Mouse (Mus musculus): ENCODE data around the gene Ptpra.
"Not testable (repeated sequence)": the region's sequence is repeated elsewhere in the genome, so short reads cannot be mapped to it uniquely, and the experiment has no call there.

Ptpra gene

DNA sequence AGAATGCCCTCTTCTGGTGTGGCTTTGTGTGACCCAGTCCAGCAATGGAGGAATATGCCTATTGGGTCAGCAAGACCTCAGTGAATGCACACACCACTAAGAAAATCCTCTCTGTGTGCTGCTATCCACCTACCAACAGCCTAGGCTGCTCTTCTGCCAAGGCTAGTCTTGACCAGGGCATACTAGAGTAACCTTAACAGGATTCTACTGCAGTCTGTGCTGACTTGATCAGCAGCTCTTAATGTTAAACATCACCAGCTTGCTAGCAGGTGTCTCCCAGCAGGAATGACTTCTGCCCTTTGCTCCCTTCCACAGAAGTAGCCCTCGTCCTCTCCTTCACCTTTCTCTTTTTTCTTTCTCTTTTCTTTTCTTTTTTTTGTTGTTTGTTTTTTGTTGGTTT lies 106.2 kb downstream of the Ptpra start:
- in situ Hi-C loops (cut with MboI, MseI): loop anchor here (5.0 kb wide), 1 partner anchor 104 kb away; the partner anchor contains the start of gene Ptpra

DNA sequence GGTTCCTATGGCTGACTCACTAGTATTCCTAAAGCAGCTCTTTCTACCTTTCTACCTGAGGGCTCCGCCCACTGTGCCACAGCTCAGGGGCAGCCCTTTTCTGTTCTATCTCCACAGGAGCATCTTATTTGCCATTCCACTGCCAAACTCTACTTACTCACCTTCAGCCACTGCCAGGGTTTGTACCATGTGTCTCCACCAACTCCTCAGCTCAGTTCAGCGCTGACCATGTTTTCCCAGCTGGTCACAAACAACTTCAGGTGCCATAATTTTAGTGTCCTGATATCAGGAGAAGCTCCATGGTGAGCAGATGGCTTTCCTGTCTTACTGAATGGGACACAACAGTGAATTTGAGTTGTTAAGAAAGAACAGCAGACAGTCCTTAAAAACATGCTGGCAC lies 107.4 kb downstream of the Ptpra start:
- in situ Hi-C loops (cut with MboI, MseI): loop anchor here (5.0 kb wide), 1 partner anchor 105 kb away; the partner anchor contains the start of gene Ptpra

DNA sequence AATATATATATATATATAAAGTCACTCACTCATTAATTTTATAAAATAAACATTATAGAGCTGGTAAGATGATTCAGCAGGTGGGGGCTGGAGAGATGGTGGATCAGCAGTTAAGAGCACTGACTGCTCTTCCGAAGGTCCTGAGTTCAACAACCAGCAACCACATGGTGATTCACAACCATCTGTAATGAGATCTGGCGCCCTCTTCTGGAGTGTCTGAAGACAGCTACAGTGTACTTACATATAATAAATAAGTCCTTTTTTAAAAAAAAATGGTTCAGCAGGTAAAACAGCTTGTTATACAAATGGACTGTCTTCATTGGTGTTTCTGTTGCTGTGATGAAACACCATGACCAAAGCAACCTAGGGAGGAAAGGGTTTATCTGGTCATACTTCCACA lies 107.9 kb downstream of the Ptpra start:
- in situ Hi-C loops (cut with MboI, MseI): loop anchor here (5.0 kb wide), 1 partner anchor 106 kb away; the partner anchor contains the start of gene Ptpra

DNA sequence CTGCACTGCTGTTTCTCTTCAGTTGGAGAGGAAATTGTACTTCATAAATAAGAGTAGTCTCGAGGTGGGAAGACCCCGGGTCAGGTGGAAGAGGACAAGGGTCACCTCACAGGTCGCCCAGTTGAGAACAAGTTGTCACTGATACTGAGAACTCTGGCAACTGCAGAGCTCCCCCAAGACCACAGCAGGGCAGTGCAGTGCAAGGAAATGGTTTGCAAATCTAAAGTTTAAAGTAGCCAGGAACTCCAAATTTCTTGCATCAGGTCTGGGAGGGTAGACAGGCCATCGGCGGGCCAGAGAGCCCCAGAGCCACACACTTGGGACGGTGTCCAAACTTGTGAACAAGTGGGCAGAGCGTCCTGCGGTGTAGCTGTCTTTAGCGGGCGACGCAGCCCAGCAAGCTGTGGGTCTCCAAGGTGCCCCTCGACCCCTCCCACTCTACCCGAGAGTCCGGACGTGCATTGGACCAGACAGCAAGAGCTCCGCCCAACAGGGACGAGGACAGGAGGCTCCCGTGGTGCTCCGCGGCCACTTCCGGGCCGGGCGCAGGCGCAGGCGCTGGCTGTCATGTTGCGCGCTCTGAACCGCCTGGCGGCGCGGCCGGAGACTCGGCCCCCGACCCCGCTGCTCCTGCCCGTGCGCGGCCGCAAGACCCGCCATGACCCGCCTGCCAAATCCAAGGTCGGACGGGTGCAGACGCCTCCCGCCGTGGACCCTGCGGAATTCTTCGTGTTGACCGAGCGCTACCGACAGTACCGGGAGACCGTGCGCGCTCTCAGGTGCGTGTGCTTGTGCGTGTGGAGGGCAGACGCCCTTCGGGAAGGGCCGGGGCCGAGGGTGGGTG lies 113.4 kb downstream of the Ptpra start, which contains the start of gene Mrps26:
Gene Mrps26, plus strand, starts transcription at position 531 of the 844 bp plus-strand sequence.
- in situ Hi-C loops (cut with MboI, MseI): no loop called here

DNA sequence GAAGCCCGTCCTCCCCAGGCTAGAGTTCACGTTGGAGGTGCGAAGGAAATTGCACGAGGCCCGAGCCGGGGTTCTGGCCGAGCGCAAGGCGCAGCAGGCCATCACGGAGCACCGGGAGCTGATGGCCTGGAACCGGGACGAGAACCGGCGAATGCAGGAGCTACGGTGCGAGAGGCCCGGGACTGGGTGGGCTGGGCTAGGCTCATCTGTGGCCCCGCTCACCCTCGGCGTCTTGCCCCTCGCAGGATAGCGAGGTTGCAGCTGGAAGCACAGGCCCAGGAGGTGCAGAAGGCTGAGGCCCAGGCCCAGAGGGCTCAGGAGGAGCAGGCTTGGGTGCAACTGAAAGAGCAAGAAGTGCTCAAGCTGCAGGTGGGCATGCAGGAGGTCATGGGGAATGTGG lies 114.0 kb downstream of the Ptpra start:
- in situ Hi-C loops (cut with MboI, MseI): no loop called here

DNA sequence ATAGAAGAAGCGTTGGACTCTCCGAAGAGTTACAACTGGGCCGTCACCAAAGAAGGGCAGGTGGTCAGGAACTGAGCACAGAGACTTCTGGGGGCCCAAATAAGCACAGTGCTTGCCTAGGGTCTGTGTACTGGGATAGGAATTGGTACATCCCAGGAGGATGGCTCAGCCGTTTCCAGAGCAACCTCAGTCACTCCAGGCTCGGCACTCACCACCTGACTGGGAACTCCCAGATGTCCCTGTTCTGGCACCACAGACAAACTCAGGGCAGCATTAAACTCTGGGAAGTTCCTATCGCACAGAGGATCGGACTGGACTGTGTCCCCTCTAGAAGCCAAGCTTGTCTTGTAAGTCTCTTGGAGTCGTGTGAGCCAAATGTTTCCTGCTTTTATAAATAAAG lies 114.9 kb downstream of the Ptpra start:
- in situ Hi-C loops (cut with MboI, MseI): no loop called here

DNA sequence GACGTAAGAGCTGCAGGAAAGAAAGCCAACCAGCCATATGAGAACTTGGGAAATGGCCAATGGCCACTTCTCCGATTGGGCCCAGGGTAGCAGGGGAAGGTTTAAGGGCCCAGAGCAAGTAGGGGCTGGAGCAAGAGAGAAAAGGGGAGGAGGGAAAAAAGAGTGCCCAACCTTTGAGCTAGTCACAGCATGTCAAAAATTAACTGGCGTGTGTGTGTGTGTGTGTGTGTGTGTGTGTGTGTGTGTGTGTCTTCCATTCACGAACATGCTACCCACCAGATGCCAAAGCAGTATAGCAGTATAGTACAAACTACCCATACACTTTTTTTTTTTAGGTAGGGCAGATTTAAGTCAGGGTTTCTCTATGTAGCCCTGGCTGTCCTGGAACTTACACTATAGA lies 118.8 kb downstream of the Ptpra start:
- in situ Hi-C loops (cut with MboI, MseI): no loop called here

DNA sequence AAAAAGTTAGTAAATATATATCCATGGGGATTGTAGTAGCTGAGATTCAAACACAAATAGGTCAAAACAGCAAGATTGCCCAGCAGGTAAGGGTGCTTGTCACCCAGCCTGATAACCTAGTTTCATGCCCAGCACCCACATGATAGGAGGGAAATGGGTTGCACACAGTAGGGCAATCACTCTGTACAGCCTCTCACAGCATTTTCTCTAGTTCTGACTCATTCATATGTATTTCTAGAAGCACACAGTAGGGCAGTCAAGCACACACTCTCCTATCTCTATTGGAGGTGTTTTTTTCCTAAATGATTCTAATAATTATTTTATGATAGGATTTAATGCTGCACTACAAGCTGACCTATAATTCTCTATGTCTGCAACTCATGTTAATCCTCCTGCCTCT lies 119.8 kb downstream of the Ptpra start:
- in situ Hi-C loops (cut with MboI, MseI): no loop called here

DNA sequence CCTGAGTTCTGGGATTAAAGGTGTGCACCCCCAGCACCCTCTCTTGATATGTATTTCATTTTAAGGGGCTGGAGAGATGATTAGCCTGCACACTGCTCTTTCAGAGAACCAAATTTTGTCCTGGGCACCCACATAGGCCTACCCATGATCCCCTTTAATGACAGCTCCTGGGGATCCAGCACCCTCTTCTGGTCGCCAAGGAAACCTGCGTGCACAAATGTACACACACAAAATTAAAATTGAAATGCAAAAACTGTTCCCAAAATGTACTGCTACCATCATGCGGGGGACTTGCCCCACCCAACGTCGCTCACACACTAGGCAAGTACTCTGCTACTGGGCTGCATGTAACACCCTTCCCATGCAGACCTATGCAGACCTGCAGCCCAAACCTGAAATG lies 124.9 kb downstream of the Ptpra start:
- in situ Hi-C loops (cut with MboI, MseI): no loop called here

DNA sequence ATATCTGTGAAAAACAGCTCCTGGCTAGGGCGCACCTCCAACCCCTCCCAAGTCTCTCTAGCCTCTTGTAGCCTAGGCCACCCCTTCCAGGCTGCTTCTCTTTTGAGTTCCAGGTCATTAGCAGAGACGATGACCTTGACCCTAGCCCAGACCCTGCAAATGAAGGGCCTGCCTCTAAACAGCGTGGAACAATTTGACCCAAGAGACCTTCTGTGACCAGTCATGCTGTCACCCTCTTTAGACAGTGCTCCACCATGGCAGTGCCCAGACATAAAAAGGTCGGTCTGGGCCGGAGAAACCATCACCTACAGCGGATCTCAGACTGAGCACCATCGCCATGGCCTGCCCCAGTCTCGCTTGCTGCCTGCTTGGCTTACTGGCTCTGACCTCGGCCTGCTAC lies 125.8 kb downstream of the Ptpra start, which contains the start of gene Oxt:
Gene Oxt, plus strand, starts transcription at position 301 of the 400 bp plus-strand sequence.
- in situ Hi-C loops (cut with MboI, MseI): no loop called here

DNA sequence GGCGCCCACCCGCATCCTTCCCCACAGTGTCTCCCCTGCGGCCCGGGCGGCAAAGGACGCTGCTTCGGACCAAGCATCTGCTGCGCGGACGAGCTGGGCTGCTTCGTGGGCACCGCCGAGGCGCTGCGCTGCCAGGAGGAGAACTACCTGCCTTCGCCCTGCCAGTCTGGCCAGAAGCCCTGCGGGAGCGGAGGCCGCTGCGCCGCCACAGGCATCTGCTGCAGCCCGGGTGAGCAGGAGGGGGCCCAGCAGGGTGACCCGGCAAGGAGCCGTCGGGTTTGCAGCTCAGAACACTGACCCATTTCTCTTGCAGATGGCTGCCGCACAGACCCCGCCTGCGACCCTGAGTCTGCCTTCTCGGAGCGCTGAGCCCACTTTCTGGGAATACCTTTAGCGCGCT lies 126.5 kb downstream of the Ptpra start:
- in situ Hi-C loops (cut with MboI, MseI): not testable (repeated sequence)

DNA sequence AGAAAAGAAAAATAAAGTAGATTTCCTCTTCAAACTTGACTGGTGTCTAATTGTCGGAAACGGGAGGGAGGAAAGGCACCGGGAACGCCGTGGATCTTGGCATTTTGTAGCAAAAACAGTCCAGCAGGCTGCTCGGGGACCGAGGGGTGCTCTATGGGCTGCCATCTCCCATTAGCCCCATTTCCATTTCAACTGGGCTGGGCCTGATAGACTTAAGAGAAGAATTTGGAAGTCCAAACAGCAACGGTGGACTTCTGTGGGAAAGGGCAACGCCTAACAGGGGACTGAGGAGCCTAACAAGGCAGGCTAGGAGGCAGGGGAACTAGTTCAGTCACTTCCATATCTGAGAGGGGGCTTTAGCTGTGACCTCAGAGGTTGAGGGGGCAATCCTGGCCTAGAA lies 126.9 kb downstream of the Ptpra start:
- in situ Hi-C loops (cut with MboI, MseI): no loop called here

DNA sequence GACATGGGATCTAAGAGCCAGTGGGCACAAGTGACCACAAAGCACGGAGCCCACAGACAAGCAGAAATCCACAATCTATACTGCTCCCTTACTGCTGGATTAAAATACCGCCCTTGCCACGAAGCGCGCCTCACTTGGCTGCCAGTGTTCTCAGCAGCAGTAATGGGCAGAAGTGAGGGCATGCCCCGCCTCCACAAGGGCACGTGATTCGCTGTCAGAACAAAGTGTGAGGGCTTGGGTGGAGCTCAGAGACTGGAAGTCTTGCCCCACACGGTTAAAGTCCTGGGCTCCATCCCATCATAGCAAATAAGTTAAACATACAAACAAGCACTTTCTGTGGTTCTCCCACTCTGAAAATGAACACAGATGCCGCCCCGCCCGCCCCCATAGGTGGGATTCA lies 127.6 kb downstream of the Ptpra start:
- in situ Hi-C loops (cut with MboI, MseI): no loop called here

DNA sequence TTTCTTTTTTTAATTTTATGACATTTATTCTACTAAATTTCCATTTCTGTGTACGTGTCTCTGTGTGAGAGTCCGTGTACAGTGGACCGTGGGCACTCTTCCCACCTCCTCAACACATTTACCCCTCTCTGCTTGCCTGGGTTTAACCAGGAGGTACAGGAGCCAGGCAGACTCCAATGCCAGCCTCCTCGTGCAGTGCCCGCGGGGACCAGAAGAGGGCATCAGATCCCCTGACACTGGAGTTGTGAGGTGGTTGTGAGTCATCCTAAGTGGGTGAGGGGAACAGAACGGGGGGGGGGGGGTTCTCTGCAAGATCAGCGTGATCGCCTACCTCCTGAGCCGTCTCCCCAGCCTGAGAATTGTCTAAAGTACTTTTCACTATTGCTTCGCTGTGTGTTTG lies 128.1 kb downstream of the Ptpra start:
- in situ Hi-C loops (cut with MboI, MseI): no loop called here

DNA sequence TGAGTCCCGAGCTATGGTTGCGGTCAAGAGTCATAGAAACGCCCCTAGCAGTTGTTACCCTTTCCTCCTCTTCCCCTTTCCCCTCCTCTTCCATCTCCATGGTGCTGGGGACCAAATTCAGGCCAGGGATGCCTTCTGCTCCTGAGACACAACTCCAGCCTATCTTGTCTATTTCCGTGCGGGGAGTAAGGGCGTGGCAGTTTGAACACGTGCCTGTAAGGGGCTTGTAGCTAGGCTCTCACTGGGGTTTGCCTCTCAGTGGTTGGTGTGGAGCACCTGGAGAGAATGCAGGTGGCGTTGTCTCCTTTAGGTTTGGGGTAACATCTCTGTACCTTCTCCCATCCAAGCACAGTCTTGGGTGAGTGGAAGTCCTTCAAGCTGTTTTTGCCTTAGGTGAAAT lies 129.7 kb downstream of the Ptpra start:
- in situ Hi-C loops (cut with MboI, MseI): loop anchor here (5.0 kb wide), 1 partner anchor 43 kb away; no protein-coding TSS in a partner anchor

DNA sequence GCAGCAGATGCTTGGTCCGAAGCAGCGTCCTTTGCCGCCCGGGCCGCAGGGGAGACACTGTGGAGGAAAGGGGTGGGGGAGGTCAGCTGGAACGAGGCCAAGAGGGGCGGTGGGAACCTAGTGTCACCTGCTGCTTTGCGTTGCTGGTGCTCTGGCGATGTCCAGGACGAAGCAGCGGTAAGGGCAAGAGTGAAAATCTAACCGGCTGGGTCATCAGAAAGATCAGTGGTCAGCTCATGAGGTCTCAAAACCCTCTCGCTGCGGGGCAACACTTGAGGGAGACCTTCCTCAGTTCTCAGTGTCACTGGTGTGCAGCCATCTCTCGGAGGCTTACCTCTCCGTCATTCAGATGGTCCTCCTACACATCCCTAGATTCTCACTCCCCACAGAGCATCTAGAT lies 131.1 kb downstream of the Ptpra start:
- in situ Hi-C loops (cut with MboI, MseI): loop anchor here (5.0 kb wide), 1 partner anchor 41 kb away; no protein-coding TSS in a partner anchor

DNA sequence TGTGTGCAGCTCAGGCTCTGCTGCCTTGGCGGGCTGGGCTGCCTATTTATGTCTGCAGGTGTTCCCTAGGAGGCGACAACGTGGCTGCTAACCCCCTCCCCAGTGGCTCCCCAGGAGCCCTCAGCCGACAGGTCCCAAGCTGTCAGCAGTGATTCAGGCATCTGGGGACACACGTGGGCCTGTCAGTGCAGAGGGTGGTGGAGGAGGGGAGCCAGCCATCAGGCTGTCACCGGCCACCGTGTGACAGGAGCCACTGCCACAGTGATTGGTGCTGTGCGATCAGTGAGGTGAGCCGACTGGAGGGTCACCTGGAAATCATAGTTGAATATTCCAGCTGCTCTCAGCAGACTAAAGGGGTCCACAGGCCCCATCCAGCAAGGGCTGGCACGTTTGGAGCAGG lies 132.5 kb downstream of the Ptpra start, which contains the start of gene Avp:
Gene Avp, minus strand, starts transcription at position 3 of the 400 bp plus-strand sequence.
- in situ Hi-C loops (cut with MboI, MseI): loop anchor here (5.0 kb wide), 1 partner anchor 40 kb away; no protein-coding TSS in a partner anchor

DNA sequence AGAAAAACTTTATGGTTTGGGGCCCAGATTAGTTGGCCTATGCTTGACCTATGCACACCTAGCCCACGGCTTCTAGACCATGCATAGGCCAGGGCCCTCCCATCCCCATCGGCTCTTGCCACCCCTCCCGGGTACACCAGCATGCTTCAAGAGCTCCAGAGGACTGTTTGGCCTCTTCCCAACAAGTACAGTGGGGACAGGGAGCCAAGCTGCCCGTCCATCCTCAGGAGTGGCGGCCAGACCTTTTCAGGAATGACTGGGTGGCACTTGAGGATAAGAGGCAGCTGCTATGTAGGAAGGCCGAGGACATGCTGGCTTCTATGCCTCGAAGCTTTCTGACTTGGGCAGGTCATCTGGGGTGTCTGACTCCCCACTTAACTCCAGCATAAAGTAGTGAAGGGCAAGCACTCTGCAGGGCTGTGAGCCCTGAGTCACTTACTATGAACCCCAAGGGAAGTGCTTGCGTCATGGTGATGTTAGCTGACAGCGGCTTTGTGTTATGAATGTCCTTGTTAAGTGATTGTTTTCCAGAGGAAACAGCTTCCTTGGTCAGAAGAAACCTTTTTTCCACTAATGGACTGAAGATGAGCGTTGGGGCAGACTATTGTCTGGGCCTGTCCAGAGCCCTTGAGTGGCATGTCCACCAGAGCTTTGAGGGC lies 134.0 kb downstream of the Ptpra start:
- in situ Hi-C loops (cut with MboI, MseI): loop anchor here (5.0 kb wide), 1 partner anchor 38 kb away; no protein-coding TSS in a partner anchor

DNA sequence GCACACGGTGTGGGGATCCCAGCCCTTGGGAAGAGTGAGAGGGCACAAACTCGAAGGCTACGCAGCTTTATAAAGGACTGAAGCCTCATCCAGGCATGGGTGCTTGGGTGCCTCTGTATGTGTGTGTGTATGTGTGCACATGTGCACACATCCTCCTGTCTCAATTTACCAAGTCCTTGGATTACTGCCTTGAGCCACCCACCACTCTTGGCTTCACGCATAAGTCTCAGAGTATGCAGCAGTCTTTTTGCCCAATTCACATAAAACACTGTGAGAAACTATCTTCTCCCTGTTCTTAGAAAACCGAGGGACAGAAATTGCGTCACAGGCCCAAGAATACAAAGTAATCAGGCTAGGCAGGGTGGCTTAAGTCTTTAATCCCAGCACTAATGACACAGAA lies 135.9 kb downstream of the Ptpra start:
- in situ Hi-C loops (cut with MboI, MseI): no loop called here

DNA sequence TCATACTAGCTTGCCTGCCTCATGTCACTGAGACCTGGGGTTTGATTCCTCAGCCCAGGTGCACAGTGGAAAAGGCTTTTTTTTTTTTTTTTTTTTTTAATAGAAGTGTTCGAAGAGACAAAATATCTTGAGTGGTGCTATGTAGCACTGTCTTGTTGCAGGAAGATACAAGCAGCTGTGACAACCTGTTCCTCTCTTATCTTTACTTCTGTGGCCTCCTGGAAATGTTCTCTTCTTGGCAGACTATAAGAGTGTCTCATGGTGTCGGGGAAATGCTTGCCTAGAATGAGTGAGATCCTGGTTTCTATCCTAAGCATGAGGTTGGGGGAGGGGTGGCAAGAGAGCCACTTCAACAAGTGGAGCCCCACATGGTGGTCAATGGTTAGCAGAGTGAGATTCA lies 138.3 kb downstream of the Ptpra start:
- in situ Hi-C loops (cut with MboI, MseI): no loop called here

DNA sequence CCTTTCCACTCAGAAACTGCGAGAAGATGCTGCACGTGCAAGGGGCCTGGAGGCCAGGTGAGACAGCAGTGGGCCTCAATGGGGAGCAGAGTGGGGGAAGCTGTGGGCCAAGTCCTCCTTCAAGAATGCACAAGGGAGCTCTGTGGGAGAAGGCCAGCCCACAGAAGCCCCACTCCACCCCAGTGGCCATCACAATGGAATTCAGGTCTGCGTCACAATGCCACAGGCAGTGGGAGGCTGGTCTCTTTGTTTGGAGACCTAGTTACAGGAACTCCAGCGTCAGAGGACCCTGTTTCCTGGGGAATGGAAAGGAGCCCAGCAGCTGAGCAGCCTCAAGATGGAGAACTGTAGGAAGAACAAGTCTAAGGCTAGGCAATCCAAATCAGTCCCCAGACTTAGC lies 139.1 kb downstream of the Ptpra start:
- in situ Hi-C loops (cut with MboI, MseI): no loop called here

DNA sequence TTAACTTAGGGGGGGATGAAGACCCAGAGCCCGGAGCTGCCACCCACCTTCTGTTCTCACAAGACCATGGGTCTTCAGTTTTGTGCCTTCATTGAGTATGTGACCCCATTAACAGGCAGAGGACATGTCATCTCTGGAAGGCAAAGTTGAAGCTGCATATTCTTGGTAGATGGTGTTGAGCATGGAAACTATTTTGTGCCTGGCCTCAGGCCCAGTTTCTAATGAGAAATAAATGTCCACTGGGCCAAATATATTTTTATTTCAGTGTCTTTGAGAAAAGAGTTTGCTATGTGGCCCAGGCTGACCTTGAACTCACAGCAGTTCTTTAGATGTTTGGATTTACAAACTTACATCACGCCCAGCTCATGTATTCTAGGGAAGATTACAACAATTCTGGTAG lies 139.7 kb downstream of the Ptpra start:
- in situ Hi-C loops (cut with MboI, MseI): no loop called here

Measured in T-helper 2 cell (primary cell).